Mouse (Mus musculus) mesoderm, embryonic 11.5 days (tissue): ENCODE results near the gene Slc25a47.

ENCODE experiments used
- DNase-seq: peaks from one replicate; pipeline ENCODE4 v3.0.0-alpha.2; 2012; ENCODE audit warnings: low read depth, low spot score

Gene Slc25a47

GRCm38 (mm10) chr12:108906398-108906797 lies 70.6 kb downstream of the Slc25a47 start:
- DNase-seq: no peak
